Mouse (Mus musculus) intestine, postnatal 0 days (tissue): ENCODE data around the gene C530025M09Rik. TPM values are rescaled to one million over a fixed set of nuclear protein-coding genes. Genes with fewer than 3 reads are reported as not detected.

Experiments used
- ATAC-seq: fragments of 200-750 bp; cut with Nextera tagmentation; 2 replicates; pipeline ENCODE4 v1.8.0; 2017; ENCODE audit warnings: mild to moderate bottlenecking, moderate TSS enrichment, moderate library complexity
- H3K27ac ChIP-seq: fragments of 300-500 bp; sonication (generic); 2 replicates; pipeline ENCODE4 v1.5.1; 2014; ENCODE audit warnings: mild to moderate bottlenecking, low read depth, low read length, moderate library complexity
- H3K27me3 ChIP-seq: fragments of 300-500 bp; sonication (generic); replicated peaks from 2 replicates; pipeline ENCODE4 v1.6.1; 2014; ENCODE audit warnings: low read length, mixed read lengths; ENCODE audit not compliant: control insufficient read depth, insufficient read depth
- H3K36me3 ChIP-seq: fragments of 300-500 bp; sonication (generic); 2 replicates; pipeline ENCODE4 v1.6.1; 2014; ENCODE audit warnings: mild to moderate bottlenecking, moderate library complexity; ENCODE audit not compliant: control insufficient read depth, insufficient read depth
- H3K4me1 ChIP-seq: fragments of 300-500 bp; sonication (generic); replicated peaks from 2 replicates; pipeline ENCODE4 v1.6.1; 2014; ENCODE audit warnings: antibody characterized with exemption, low read length, mixed read lengths; ENCODE audit not compliant: control insufficient read depth, insufficient read depth
- H3K4me2 ChIP-seq: fragments of 300-500 bp; sonication (generic); replicated peaks from 2 replicates; pipeline ENCODE4 v1.6.1; 2014; ENCODE audit warnings: low read depth, mild to moderate bottlenecking, moderate library complexity
- H3K4me3 ChIP-seq: fragments of 300-500 bp; sonication (generic); 2 replicates; pipeline ENCODE4 v1.5.1; 2014; ENCODE audit warnings: low read depth, low read length
- H3K9ac ChIP-seq: fragments of 300-500 bp; sonication (generic); 2 replicates; pipeline ENCODE4 v1.6.1; 2014; ENCODE audit warnings: mild to moderate bottlenecking, low read depth, low read length
- H3K9me3 ChIP-seq: fragments of 300-500 bp; sonication (generic); 2 replicates; pipeline ENCODE4 v1.6.1; 2016; ENCODE audit warnings: mixed run types; ENCODE audit not compliant: control insufficient read depth
- CTCF ChIP-seq: sonication (generic); IDR thresholded peaks from 2 replicates; pipeline ENCODE4 v1.5.1; 2016; ENCODE audit warnings: low read depth, mild to moderate bottlenecking, control low read depth, antibody characterized with exemption, moderate library complexity
- WGBS: fragments of 180-500 bp; shearing (Covaris S2); extraction: QIAGEN DNeasy Blood & Tissue Kit; methylation state at CpG from one replicate; pipeline ENCODE4 v1.1.7; 2014; 5-methylcytosine and 5-hydroxymethylcytosine counted together
- polyA plus RNA-seq: library from polyadenylated mRNA; unstranded; fragments of >200 nt; fragmentation: Nextera tagmentation; extraction: Ambion mirVana; gene quantifications from 2 replicates; pipeline ENCODE4 v1.2.1, GENCODE M21; 2015

Gene C530025M09Rik
- polyA plus RNA-seq, 1 experiment from 2014 or later: 0.35 TPM

DNA sequence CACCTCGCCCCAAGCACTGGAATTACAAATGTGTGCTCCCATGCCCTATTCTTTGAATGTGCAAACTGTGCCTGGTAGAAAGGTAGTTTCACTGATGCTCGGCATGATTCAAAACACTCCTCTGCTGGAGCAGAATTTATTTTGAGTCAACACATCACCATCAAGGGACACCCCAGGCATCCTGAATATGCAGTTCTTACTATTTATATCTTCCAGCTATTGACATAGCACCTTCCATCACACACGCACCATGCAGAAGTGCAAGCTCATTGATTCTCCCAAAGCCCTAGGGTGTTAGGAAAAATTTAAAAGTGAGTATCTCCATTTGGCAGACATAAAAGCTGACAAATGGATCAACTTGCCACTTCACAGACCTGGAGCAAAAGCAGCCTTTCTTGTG, 12.6 kb downstream of the C530025M09Rik start:
- Histone ChIP-seq H3K4me2 (no peak overlapping the region), H3K9ac (no peak overlapping the region), H3K36me3 (no peaks in the 10 kb centered on the region), H3K27me3 (no peaks in the 10 kb centered on the region), H3K4me3 (no peak overlapping the region), H3K9me3 (no peaks in the 10 kb centered on the region), H3K4me1 (no peaks in the 10 kb centered on the region), H3K27ac (no peak overlapping the region)
- 57% methylated on average over 3 of the region's 3 CpGs for WGBS
- TF ChIP-seq CTCF: no peak
- no peak for ATAC-seq

DNA sequence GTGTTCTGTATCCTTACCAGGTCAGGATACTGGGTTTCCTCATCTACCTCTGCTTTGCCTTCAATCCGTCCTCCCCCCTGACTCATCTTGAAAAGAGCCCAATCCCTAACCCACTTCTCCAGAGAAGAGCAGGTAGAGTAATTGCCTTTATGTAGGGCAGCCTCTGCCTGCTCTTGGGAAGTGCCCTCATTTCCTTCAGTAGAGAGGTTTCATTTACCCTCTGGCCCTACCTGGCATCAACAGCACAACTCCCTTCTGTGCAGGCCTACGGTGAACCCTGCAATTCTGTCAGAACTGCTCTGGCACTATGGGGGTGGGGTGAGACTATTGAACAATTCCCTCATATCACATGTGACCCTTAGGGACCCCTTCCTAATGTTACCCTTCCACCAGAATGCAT, 18.1 kb downstream of the C530025M09Rik start:
- no peak overlapping the region for H3K4me2 ChIP-seq
- H3K27ac ChIP-seq: no peak overlapping the region
- no peaks in the 10 kb centered on the region for H3K4me1 ChIP-seq
- H3K9ac ChIP-seq: no peak overlapping the region
- H3K9me3 ChIP-seq: no peaks in the 10 kb centered on the region
- no peak overlapping the region for H3K4me3 ChIP-seq
- no peak for TF ChIP-seq CTCF
- H3K27me3 ChIP-seq: no peaks in the 10 kb centered on the region
- 70% methylated on average over 2 of the region's 2 CpGs for WGBS
- no peaks in the 10 kb centered on the region for H3K36me3 ChIP-seq
- no peak for ATAC-seq

DNA sequence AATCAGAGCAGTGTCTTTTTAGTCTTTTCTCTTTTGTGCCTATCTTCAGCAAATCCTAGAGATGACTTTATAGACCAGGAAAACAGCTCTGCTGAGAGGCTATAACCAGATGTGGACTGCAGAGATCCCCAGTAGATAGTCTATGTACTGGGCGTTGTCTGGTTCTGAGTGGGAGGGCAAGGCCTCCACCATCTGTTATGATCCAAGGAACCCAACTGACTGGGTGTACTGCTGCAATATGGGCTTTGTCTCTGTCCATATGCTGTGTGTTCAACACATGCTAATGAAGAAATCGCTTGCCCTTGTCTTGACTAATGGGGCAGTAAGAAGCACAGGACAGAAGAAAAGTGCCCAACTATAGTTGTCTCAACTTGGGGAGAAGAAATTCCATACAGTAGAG, 25.8 kb downstream of the C530025M09Rik start:
- H3K4me1 ChIP-seq: no peaks in the 10 kb centered on the region
- no peak overlapping the region for H3K4me2 ChIP-seq
- ATAC-seq: no peak
- 88% methylated on average over 2 of the region's 2 CpGs for WGBS
- no peak overlapping the region for H3K4me3 ChIP-seq
- TF ChIP-seq CTCF: no peak
- H3K9me3 ChIP-seq: no peaks in the 10 kb centered on the region
- no peaks in the 10 kb centered on the region for H3K27me3 ChIP-seq
- H3K9ac ChIP-seq: no peak overlapping the region
- H3K36me3 ChIP-seq: no peaks in the 10 kb centered on the region
- no peak overlapping the region for H3K27ac ChIP-seq

DNA sequence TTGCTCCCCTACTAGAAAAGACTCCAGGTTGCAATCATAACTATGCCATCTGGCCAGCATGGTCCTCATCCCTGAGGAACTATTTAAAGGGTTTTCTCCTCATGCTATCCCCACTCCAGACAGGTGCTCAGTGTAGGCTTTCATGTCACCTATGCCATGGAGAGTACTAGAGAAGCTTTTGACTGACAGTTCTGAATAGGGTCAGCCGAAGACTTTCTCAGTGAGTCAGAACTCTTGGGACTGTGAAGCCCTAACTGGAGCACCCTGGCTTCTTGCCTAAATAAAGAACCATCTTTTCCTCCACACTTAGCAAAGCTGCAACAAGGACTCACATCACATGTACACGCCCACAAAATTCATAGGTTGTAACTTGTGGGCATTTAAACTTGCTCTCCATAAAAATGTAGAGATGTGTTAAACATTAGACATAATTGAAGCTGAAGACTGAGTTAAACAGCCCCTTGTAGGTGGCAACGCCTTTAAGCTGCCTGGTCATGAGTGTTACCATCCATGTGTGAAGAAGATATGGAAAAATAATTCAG, 26.3 kb downstream of the C530025M09Rik start:
- Histone ChIP-seq H3K27me3 (no peaks in the 10 kb centered on the region), H3K9me3 (no peaks in the 10 kb centered on the region), H3K9ac (no peak overlapping the region), H3K4me3 (no peak overlapping the region), H3K4me1 (no peaks in the 10 kb centered on the region), H3K27ac (no peak overlapping the region), H3K36me3 (no peaks in the 10 kb centered on the region), H3K4me2 (no peak overlapping the region)
- TF ChIP-seq CTCF: no peak
- WGBS: 68% methylated on average over 3 of the region's 3 CpGs
- no peak for ATAC-seq

DNA sequence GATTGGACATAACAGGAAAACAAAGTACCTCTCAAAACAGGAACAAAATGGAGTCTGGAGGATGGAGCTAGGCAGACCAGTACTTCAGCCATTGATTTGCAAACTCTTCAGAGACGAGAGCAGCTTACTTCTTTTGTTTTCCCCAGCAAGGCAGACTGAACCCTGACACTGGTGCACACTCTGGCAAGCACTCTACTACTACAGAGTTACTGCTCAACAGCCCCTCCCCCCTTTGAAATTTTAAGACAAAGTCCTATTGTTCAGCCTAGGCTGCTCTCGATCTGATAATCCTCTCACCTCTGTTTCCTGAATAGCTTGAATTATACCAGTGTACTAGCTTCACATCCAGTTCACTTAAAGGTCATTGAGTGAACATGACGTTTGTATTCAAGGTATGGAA, 32.4 kb downstream of the C530025M09Rik start:
- ATAC-seq: no peak
- no peaks in the 10 kb centered on the region for H3K9me3 ChIP-seq
- 17% methylated on average over 3 of the region's 3 CpGs for WGBS
- no peaks in the 10 kb centered on the region for H3K27me3 ChIP-seq
- no peak overlapping the region for H3K4me3 ChIP-seq
- no peak overlapping the region for H3K27ac ChIP-seq
- no peaks in the 10 kb centered on the region for H3K36me3 ChIP-seq
- no peak overlapping the region for H3K4me2 ChIP-seq
- no peaks in the 10 kb centered on the region for H3K4me1 ChIP-seq
- H3K9ac ChIP-seq: no peak overlapping the region
- no peak for TF ChIP-seq CTCF

Other genes with a start within 250 kb of the C530025M09Rik start
- gene Syndig1, start 2.0 kb downstream of the C530025M09Rik start, polyA plus RNA-seq: 10.4 and 12.0 TPM in 2 replicates